Mouse (Mus musculus) lung, postnatal 0 days (tissue): Measurements from ENCODE around the gene Gabarap.

Source experiments
- CTCF ChIP-seq: IDR thresholded peaks from 2 replicates; pipeline ENCODE4 v1.5.1; 2016; ENCODE audit warnings: antibody characterized with exemption, mild to moderate bottlenecking
- EP300 ChIP-seq: IDR thresholded peaks from 2 replicates; pipeline ENCODE4 v1.6.1; 2016; ENCODE audit warnings: antibody characterized with exemption, mild to moderate bottlenecking, control low read depth

- TF ChIP-seq CTCF (no peak), EP300 (no peak)
Measured at GRCm38 (mm10) chr11:70023481-70024150, 32.7 kb downstream of the Gabarap start.
